Mouse (Mus musculus) spleen, adult 2 months (tissue): ENCODE data around the gene Prpf3.

Experiments used
- CTCF ChIP-seq: fragments of 200-500 bp; IDR thresholded peaks from 2 replicates; pipeline ENCODE4 v1.5.1; 2011; ENCODE audit warnings: mild to moderate bottlenecking, inconsistent platforms; ENCODE audit not compliant: insufficient read depth, insufficient read length, insufficient replicate concordance; ENCODE audit errors: extremely low read depth
- POLR2A ChIP-seq: fragments of 200-500 bp; IDR thresholded peaks from 2 replicates; pipeline ENCODE4 v1.6.1; 2011; ENCODE audit warnings: low read depth, low read length, inconsistent platforms

- TF ChIP-seq POLR2A (no peak), CTCF (no peak)
Measured at GRCm38 (mm10) chr3:95870976-95871375, 15.3 kb upstream of the Prpf3 start.
